Mouse (Mus musculus) limb, embryonic 13.5 days (tissue): ENCODE measurements around the gene Taf12. TPM values are rescaled to one million over a fixed set of nuclear protein-coding genes. Genes with fewer than 3 reads are reported as not detected.

Experiments used
- ATAC-seq: fragments of 200-750 bp; cut with Nextera tagmentation; 2 replicates; pipeline ENCODE4 v1.8.0; 2017; ENCODE audit warnings: low read depth, moderate number of reproducible peaks, moderate TSS enrichment; ENCODE audit not compliant: low FRiP score
- H3K27ac ChIP-seq: fragments of 300-500 bp; sonication (generic); 2 replicates; pipeline ENCODE4 v1.5.1; 2015; ENCODE audit warnings: inconsistent platforms, mild to moderate bottlenecking, moderate library complexity
- H3K27me3 ChIP-seq: fragments of 300-500 bp; sonication (generic); 2 replicates; pipeline ENCODE4 v1.6.1; 2015; ENCODE audit warnings: mild to moderate bottlenecking, inconsistent platforms
- H3K36me3 ChIP-seq: fragments of 300-500 bp; sonication (generic); 2 replicates; pipeline ENCODE4 v1.6.1; 2015; ENCODE audit warnings: inconsistent platforms, mild to moderate bottlenecking, moderate library complexity
- H3K4me1 ChIP-seq: fragments of 300-500 bp; sonication (generic); 2 replicates; pipeline ENCODE4 v1.6.1; 2015; ENCODE audit warnings: inconsistent platforms
- H3K4me2 ChIP-seq: fragments of 300-500 bp; sonication (generic); replicated peaks from 2 replicates; pipeline ENCODE4 v1.6.1; 2015; ENCODE audit warnings: inconsistent platforms, mild to moderate bottlenecking, moderate library complexity
- H3K4me3 ChIP-seq: fragments of 300-500 bp; sonication (generic); 2 replicates; pipeline ENCODE4 v1.5.1; 2015; ENCODE audit warnings: moderate library complexity, mild to moderate bottlenecking, inconsistent platforms
- H3K9ac ChIP-seq: fragments of 300-500 bp; sonication (generic); 2 replicates; pipeline ENCODE4 v1.6.1; 2015; ENCODE audit warnings: mild to moderate bottlenecking, inconsistent platforms
- H3K9me3 ChIP-seq: fragments of 300-500 bp; sonication (generic); 2 replicates; pipeline ENCODE4 v1.6.1; 2016; ENCODE audit warnings: inconsistent platforms
- WGBS: fragments of 180-500 bp; shearing (Covaris S2); methylation state at CpG from one replicate; pipeline ENCODE4 v1.1.7; 2015; 5-methylcytosine and 5-hydroxymethylcytosine counted together
- polyA plus RNA-seq: library from polyadenylated mRNA; unstranded; fragments of >200 nt; fragmentation: Nextera tagmentation; extraction: Ambion mirVana; gene quantifications from 2 replicates; pipeline ENCODE4 v1.2.1, GENCODE M21; 2015

Taf12 gene
- polyA plus RNA-seq, 1 experiment from 2014 or later: 55.6 TPM

- Histone ChIP-seq H3K9me3 (no peaks in the 10 kb centered on the region), H3K9ac (peak within 1 kb of the TSS; percentile 92), H3K4me1 (peaks cover 16% of the 10 kb centered on the region), H3K4me3 (peak within 1 kb of the TSS; percentile 87), H3K4me2 (peak within 1 kb of the TSS; percentile 79), H3K27ac (peak within 1 kb of the TSS; percentile 86), H3K27me3 (no peaks in the 10 kb centered on the region), H3K36me3 (peaks cover 45% of the 10 kb centered on the region)
- under 1% methylated on average over 52 of the region's 52 CpGs for WGBS
- ATAC-seq: peak; percentile 96
Observed at GRCm38 (mm10) chr4:132329115-132329834, 55.1 kb downstream of the Taf12 start, which contains the start of gene Trnau1ap. Gene Trnau1ap (minus strand): TSS chr4:132329538.

GRCm38 (mm10) chr4:132329835-132330354 is 55.7 kb downstream of the Taf12 start:
- Histone ChIP-seq H3K27ac (peak overlapping the region; percentile 86), H3K4me1 (peaks cover 16% of the 10 kb centered on the region), H3K36me3 (peaks cover 45% of the 10 kb centered on the region), H3K9me3 (no peaks in the 10 kb centered on the region), H3K9ac (peak overlapping the region; percentile 92), H3K4me2 (peak overlapping the region; percentile 79), H3K27me3 (no peaks in the 10 kb centered on the region), H3K4me3 (peak overlapping the region; percentile 87)
- ATAC-seq: 0 out of 2 replicates have a peak, but pooled peaks have one; percentile 3
- WGBS: 5% methylated on average over 10 of the region's 10 CpGs

- no peak for ATAC-seq
- H3K36me3 ChIP-seq: peaks cover 53% of the 10 kb centered on the region
- H3K4me2 ChIP-seq: no peak overlapping the region
- no peaks in the 10 kb centered on the region for H3K9me3 ChIP-seq
- no peak overlapping the region for H3K4me3 ChIP-seq
- H3K9ac ChIP-seq: no peak overlapping the region
- peaks cover 16% of the 10 kb centered on the region for H3K4me1 ChIP-seq
- no peak overlapping the region for H3K27ac ChIP-seq
- H3K27me3 ChIP-seq: no peaks in the 10 kb centered on the region
- 79% methylated on average over 3 of the region's 3 CpGs for WGBS
Observed at GRCm38 (mm10) chr4:132331960-132332359, 57.8 kb downstream of the Taf12 start.

- WGBS: 86% methylated on average over 6 of the region's 6 CpGs
Observed at GRCm38 (mm10) chr4:132332880-132333279, 58.7 kb downstream of the Taf12 start.

GRCm38 (mm10) chr4:132338943-132339342 is 64.8 kb downstream of the Taf12 start:
- H3K4me1 ChIP-seq: peaks cover 15% of the 10 kb centered on the region
- no peak overlapping the region for H3K4me3 ChIP-seq
- H3K27me3 ChIP-seq: no peaks in the 10 kb centered on the region
- no peaks in the 10 kb centered on the region for H3K9me3 ChIP-seq
- no peak overlapping the region for H3K9ac ChIP-seq
- H3K36me3 ChIP-seq: peaks cover 61% of the 10 kb centered on the region
- no peak overlapping the region for H3K27ac ChIP-seq
- H3K4me2 ChIP-seq: no peak overlapping the region
- ATAC-seq: no peak
- 94% methylated on average over 13 of the region's 13 CpGs for WGBS

More at GRCm38 (mm10) chr4:132332880-132333279, 58.7 kb downstream of the Taf12 start:
- Histone ChIP-seq H3K36me3 (peaks cover 62% of the 10 kb centered on the region), H3K4me2 (no peak overlapping the region), H3K9ac (peak overlapping the region; percentile 14; the same call in 1 of the 2 replicates), H3K27me3 (no peaks in the 10 kb centered on the region), H3K4me1 (peaks cover 16% of the 10 kb centered on the region), H3K27ac (no peak overlapping the region), H3K9me3 (no peaks in the 10 kb centered on the region), H3K4me3 (no peak overlapping the region)
- ATAC-seq: no peak

DNA sequence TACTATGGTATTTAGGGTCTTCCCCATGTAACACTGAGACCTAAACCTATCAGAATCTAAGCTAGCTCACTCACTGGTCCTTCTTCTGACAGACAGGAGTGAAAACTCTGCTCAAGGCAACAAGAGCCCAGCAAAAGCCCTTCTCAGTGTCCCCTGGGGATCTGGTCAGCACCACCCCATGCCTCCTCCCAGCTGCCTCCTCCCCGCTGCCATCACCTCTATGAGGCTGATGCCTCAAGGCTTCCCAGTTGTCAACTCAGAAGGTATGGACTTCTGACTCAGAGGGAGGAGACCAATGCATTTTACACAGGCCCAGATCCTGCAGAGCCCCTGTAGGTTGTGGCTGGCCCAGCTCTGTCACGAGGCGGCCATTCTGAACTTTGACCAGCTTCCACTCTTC is 67.3 kb downstream of the Taf12 start:
- H3K4me1 ChIP-seq: peaks cover 26% of the 10 kb centered on the region
- no peaks in the 10 kb centered on the region for H3K27me3 ChIP-seq
- H3K9me3 ChIP-seq: no peaks in the 10 kb centered on the region
- WGBS: 87% methylated on average over 3 of the region's 3 CpGs
- ATAC-seq: no peak
- H3K4me3 ChIP-seq: no peak overlapping the region
- no peak overlapping the region for H3K4me2 ChIP-seq
- H3K36me3 ChIP-seq: peaks cover 36% of the 10 kb centered on the region
- no peak overlapping the region for H3K9ac ChIP-seq
- H3K27ac ChIP-seq: no peak overlapping the region

GRCm38 (mm10) chr4:132344403-132345134 is 70.4 kb downstream of the Taf12 start:
- H3K4me2 ChIP-seq: peak overlapping the region; percentile 97
- peaks cover 8% of the 10 kb centered on the region for H3K36me3 ChIP-seq
- 6% methylated on average over 13 of the region's 13 CpGs for WGBS
- no peaks in the 10 kb centered on the region for H3K9me3 ChIP-seq
- H3K4me3 ChIP-seq: peak overlapping the region; percentile 85
- ATAC-seq: no peak
- no peaks in the 10 kb centered on the region for H3K27me3 ChIP-seq
- H3K4me1 ChIP-seq: peaks cover 26% of the 10 kb centered on the region
- H3K9ac ChIP-seq: peak overlapping the region; percentile 89
- H3K27ac ChIP-seq: no peak overlapping the region

Other genes with a start within 250 kb of the Taf12 start
- 0.08 TPM in 1 of 2 replicates, not detected in the other for gene Gm10300, start 199.7 kb upstream of the Taf12 start, polyA plus RNA-seq
- gene Epb41, start 199.1 kb upstream of the Taf12 start, polyA plus RNA-seq: 70.4 and 78.8 TPM in 2 replicates
- gene Oprd1, start 129.9 kb upstream of the Taf12 start, polyA plus RNA-seq: 0.31 and 0.43 TPM in 2 replicates
- gene Ythdf2, start 62.1 kb upstream of the Taf12 start, polyA plus RNA-seq: 126 and 127 TPM in 2 replicates
- gene Gmeb1, start 12.8 kb upstream of the Taf12 start, polyA plus RNA-seq: 42.1 and 45.3 TPM in 2 replicates
- 1.7 and 1.9 TPM in 2 replicates for gene Rab42, start 29.0 kb downstream of the Taf12 start, polyA plus RNA-seq
- 81.2 and 82.4 TPM in 2 replicates for gene Trnau1ap, start 55.2 kb downstream of the Taf12 start, polyA plus RNA-seq
- 81.5 and 83.0 TPM in 2 replicates for gene Rcc1, start 79.2 kb downstream of the Taf12 start, polyA plus RNA-seq
- gene Phactr4, start 148.1 kb downstream of the Taf12 start, polyA plus RNA-seq: 21.9 and 22.0 TPM in 2 replicates
- gene Med18, start 189.5 kb downstream of the Taf12 start, polyA plus RNA-seq: 28.3 and 32.1 TPM in 2 replicates
- gene Sesn2, start 236.1 kb downstream of the Taf12 start, polyA plus RNA-seq: 8.1 and 9.2 TPM in 2 replicates